8 mouse cellular contexts compared by ENCODE assay signal in the genomic region with DNA sequence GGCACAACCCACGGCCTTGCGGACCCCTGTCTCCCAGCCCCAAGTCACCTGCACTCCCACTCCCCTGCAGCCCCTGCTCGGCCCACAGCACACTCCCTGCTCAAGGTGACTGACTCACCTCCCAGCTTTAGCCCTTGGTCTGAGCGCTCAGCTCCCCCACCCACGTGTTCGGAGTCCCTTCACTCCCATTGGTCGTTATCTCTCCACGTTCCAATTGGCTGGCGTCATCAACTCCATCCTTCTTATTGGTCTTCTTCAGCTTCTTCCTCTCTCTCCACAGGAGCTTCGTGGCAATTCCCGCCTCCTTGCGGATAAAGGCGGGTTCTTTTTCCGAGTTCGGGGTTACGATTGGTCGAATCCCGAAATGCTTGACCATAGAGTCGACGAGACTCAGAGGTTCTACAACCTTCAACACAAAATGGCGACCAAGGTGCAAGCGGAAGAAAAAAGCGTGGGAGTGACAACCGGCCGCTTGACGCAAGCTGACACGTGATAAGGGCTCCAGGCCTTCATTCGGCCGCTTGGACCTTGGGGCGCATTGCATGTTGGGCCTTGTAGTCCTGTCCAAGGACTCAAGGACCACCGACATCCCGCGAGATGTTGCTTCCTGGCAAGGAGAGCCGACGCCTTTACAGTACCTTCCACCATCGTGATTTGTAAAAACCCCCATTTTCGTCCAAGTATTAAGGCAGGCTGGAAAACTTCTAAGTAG. TPM values are rescaled to one million over a fixed set of nuclear protein-coding genes. Genes with fewer than 3 reads are reported as not detected.
DNase-seq lines count a peak whose midpoint lies in the region; ATAC-seq and TF ChIP-seq lines count a peak whose summit lies in the region.

A gene (minus strand): TSS at position 162 of the 712 bp plus-strand sequence.

- intact Hi-C loops in heart, postnatal 10 days (cut with DNase I), result no loop called here

- TF ChIP-seq CTCF in ES-Bruce4 (IDR thresholded peaks at IDR 0.05; ENCODE audit: low read depth, low read length), result no peak
- TF ChIP-seq CTCF in liver, postnatal 0 days (IDR thresholded peaks at IDR 0.05; ENCODE audit: low read depth), result no peak

- H3K4me1 ChIP-seq in ES-Bruce4 (ENCODE audit: control insufficient read depth, insufficient read depth, low read length), result no peaks in the 10 kb centered on the region
- H3K4me1 ChIP-seq in forebrain, embryonic 13.5 days, result peaks cover 21% of the 10 kb centered on the region
- peaks cover 16% of the 10 kb centered on the region for H3K4me1 ChIP-seq in liver, postnatal 0 days (ENCODE audit: insufficient read depth)
- H3K4me1 ChIP-seq in neural tube, embryonic 14.5 days (ENCODE audit: control insufficient read depth, insufficient read depth, low read length), result peaks cover 5% of the 10 kb centered on the region; the same call in 1 of the 2 replicates

- no peaks in the 10 kb centered on the region for H3K27me3 ChIP-seq in ES-Bruce4 (ENCODE audit: control insufficient read depth, insufficient read depth, low read length, poor library complexity, severe bottlenecking)
- peaks cover 4% of the 10 kb centered on the region; the same call in 1 of the 2 replicates for H3K27me3 ChIP-seq in forebrain, embryonic 13.5 days
- H3K27me3 ChIP-seq in liver, postnatal 0 days (ENCODE audit: insufficient read depth, low read length), result no peaks in the 10 kb centered on the region
- no peaks in the 10 kb centered on the region for H3K27me3 ChIP-seq in neural tube, embryonic 14.5 days (ENCODE audit: control insufficient read depth, insufficient read depth, low read length)

- peak; percentile 96 for ATAC-seq in cerebellum, adult (ENCODE audit: insufficient number of reproducible peaks, low FRiP score, low TSS enrichment)
- peak; percentile 97 for ATAC-seq in forebrain, embryonic 13.5 days
- peak; percentile 96 for ATAC-seq in liver, postnatal 0 days
- ATAC-seq in neural tube, embryonic 14.5 days (ENCODE audit: low read depth), result peak; percentile 97

- peak within 1 kb of the TSS; percentile 93 for H3K4me2 ChIP-seq in forebrain, embryonic 13.5 days
- H3K4me2 ChIP-seq in liver, postnatal 0 days (ENCODE audit: low read depth, low read length), result peak within 1 kb of the TSS; percentile 96
- H3K4me2 ChIP-seq in neural tube, embryonic 14.5 days (ENCODE audit: low read depth, low read length), result peak within 1 kb of the TSS; percentile 82

- peak; percentile 99 to 100 for DNase-seq in heart, postnatal 10 days
- DNase-seq in large intestine, adult 2 months (ENCODE audit: low read depth, low spot score), result peak; percentile 100
- peak; percentile 95 for DNase-seq in liver, postnatal 0 days
- DNase-seq in testis, postnatal 10 days (ENCODE audit: low spot score), result peak; percentile 93

- no peak for TF ChIP-seq EP300 in ES-Bruce4 (IDR thresholded peaks at IDR 0.05; ENCODE audit: insufficient read depth, low read depth, low read length)
- peak; percentile 66; the same call in 1 of the 2 replicates for TF ChIP-seq EP300 in liver, postnatal 0 days (IDR thresholded peaks at IDR 0.05; ENCODE audit: low read depth)

- H3K9me3 ChIP-seq in ES-Bruce4 (replicated peaks; ENCODE audit: control insufficient read depth, insufficient read depth, low read length, poor library complexity, severe bottlenecking), result no peaks in the 10 kb centered on the region
- no peaks in the 10 kb centered on the region for H3K9me3 ChIP-seq in forebrain, embryonic 13.5 days (replicated peaks)
- no peaks in the 10 kb centered on the region for H3K9me3 ChIP-seq in liver, postnatal 0 days (ENCODE audit: low read length)
- H3K9me3 ChIP-seq in neural tube, embryonic 14.5 days (ENCODE audit: control insufficient read depth, low read length), result no peaks in the 10 kb centered on the region

- H3K9ac ChIP-seq in ES-Bruce4 (ENCODE audit: low read depth, poor library complexity, severe bottlenecking), result peak within 1 kb of the TSS; percentile 90
- peak within 1 kb of the TSS; percentile 87 for H3K9ac ChIP-seq in forebrain, embryonic 13.5 days
- peak within 1 kb of the TSS; percentile 89 for H3K9ac ChIP-seq in liver, postnatal 0 days (replicated peaks)
- H3K9ac ChIP-seq in neural tube, embryonic 14.5 days (replicated peaks; ENCODE audit: low read depth, low read length), result peak within 1 kb of the TSS; percentile 80

- peak; percentile 97 for TF ChIP-seq POLR2A in ES-Bruce4 (IDR thresholded peaks at IDR 0.05; ENCODE audit: insufficient read depth, low read length)

- H3K4me3 ChIP-seq in ES-Bruce4 (ENCODE audit: low read depth, low read length), result peak within 1 kb of the TSS; percentile 87
- H3K4me3 ChIP-seq in forebrain, embryonic 13.5 days, result peak within 1 kb of the TSS; percentile 76
- peak within 1 kb of the TSS; percentile 87 for H3K4me3 ChIP-seq in liver, postnatal 0 days (ENCODE audit: low read depth, low read length)
- H3K4me3 ChIP-seq in neural tube, embryonic 14.5 days (ENCODE audit: low read depth, low read length), result peak within 1 kb of the TSS; percentile 62

- H3K36me3 ChIP-seq in ES-Bruce4 (ENCODE audit: control insufficient read depth, insufficient read depth, low read length, poor library complexity, severe bottlenecking), result peaks cover 13% of the 10 kb centered on the region
- H3K36me3 ChIP-seq in forebrain, embryonic 13.5 days (ENCODE audit: poor library complexity, severe bottlenecking), result peaks cover 22% of the 10 kb centered on the region
- H3K36me3 ChIP-seq in liver, postnatal 0 days (replicated peaks; ENCODE audit: insufficient read depth, low read length), result peaks cover 4% of the 10 kb centered on the region
- H3K36me3 ChIP-seq in neural tube, embryonic 14.5 days (ENCODE audit: control insufficient read depth, insufficient read depth, low read length), result no peaks in the 10 kb centered on the region; the same call in 1 of the 2 replicates

- H3K27ac ChIP-seq in ES-Bruce4 (ENCODE audit: insufficient read depth, low read length), result peak within 1 kb of the TSS; percentile 90
- H3K27ac ChIP-seq in forebrain, embryonic 13.5 days, result peak within 1 kb of the TSS; percentile 78
- peak within 1 kb of the TSS; percentile 93 for H3K27ac ChIP-seq in liver, postnatal 0 days (ENCODE audit: low read depth)
- H3K27ac ChIP-seq in neural tube, embryonic 14.5 days (ENCODE audit: low read depth, low read length), result peak within 1 kb of the TSS; percentile 87

- under 1% methylated on average over 37 of the region's 37 CpGs for WGBS in forebrain, embryonic 13.5 days
- under 1% methylated on average over 37 of the region's 37 CpGs for WGBS in large intestine, adult 2 months
- under 1% methylated on average over 37 of the region's 37 CpGs for WGBS in liver, postnatal 0 days (ENCODE audit: insufficient replicate concordance)
- under 1% methylated on average over 37 of the region's 37 CpGs for WGBS in neural tube, embryonic 14.5 days

RNA-seq across cellular contexts. Expression of the gene that starts here (rescaled TPM):
- polyA plus RNA-seq in ES-Bruce4 (2011; ENCODE audit: insufficient read depth, insufficient read length, low read depth, missing spikeins), result 184 and 191 TPM in 2 replicates
- 421 and 435 TPM in 2 replicates for polyA plus RNA-seq in forebrain, embryonic 13.5 days (2015; fragmentation: Nextera tagmentation; extraction: Ambion mirVana)
- total RNA-seq in heart, postnatal 10 days (2021), result 1,000 to 10,000 TPM; 2,962 to 2,967 TPM
- 1,161 and 1,322 TPM in 2 replicates for polyA plus RNA-seq in large intestine, adult 2 months (2012; rRNA removed)
- 781 and 849 TPM in 2 replicates for polyA plus RNA-seq in liver, postnatal 0 days (2015; fragmentation: Nextera tagmentation; extraction: Ambion mirVana)
- polyA plus RNA-seq in neural tube, embryonic 14.5 days (2014; fragmentation: Nextera tagmentation; extraction: Ambion mirVana), result 854 and 1,068 TPM in 2 replicates

Comparison
In these comparisons a context has a peak if more than half of its experiments do, and no peak if none do; other contexts are left out.
1. Peak in every context shown above with its lines: DNase-seq, ATAC-seq, H3K4me3 ChIP-seq and H3K27ac ChIP-seq.